Mouse (Mus musculus): ENCODE measurements around the gene Phldb2. TPM values are rescaled to one million over a fixed set of nuclear protein-coding genes. Genes with fewer than 3 reads are reported as not detected.

Gene Phldb2
- total and polyA plus RNA-seq, 3 experiments = 0.04 TPM; not detected in 2

DNA sequence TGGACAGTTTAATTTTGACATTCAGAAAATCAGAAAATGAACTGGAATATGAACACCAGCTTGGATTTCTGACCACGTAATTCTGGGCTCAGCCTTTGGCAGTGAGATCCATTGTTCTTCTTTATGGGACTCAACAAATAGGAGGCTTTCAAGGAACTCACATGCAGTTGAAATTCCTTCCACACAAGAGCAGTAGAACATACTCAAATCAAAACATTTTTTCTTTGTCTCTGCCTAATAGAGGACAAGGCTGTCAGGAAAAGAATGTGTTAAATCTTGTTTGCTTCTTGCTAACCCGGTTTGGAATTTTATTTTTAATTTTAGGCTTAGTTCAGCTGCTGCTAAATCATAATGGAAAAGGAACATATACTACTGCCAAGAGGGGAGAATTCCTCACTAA is 153.0 kb downstream of the Phldb2 start:
- H3K36me3 ChIP-seq (replicated peaks in 1 of 2; ENCODE audit: control insufficient read depth in 1 of 2, insufficient read depth in 1 of 2, low read length in 1 of 2) = no peaks in the 10 kb centered on the region
- in situ Hi-C loops (cut with MboI; ENCODE audit: low pct_ligation_motif_present, low pct_unique_long_range_greater_than_20kb, low sequenced_read_pairs) (no loop called here), dilution Hi-C loops (cut with MboI; ENCODE audit: extremely low pct_ligation_motif_present, extremely low pct_unique_long_range_greater_than_20kb, low sequenced_read_pairs) (no loop called here)
- H3K4me2 ChIP-seq (ENCODE audit: insufficient read depth, low read depth, poor library complexity, severe bottlenecking) = no peak overlapping the region
- H3K79me2 ChIP-seq (replicated peaks; ENCODE audit: control insufficient read depth, extremely low read depth, insufficient read depth, poor library complexity, severe bottlenecking) = no peaks in the 10 kb centered on the region
- no peak for DNase-seq (ENCODE audit: extremely low read depth)
- no peaks in the 10 kb centered on the region for H3K9me3 ChIP-seq (replicated peaks; ENCODE audit: low read length)
- H3K4me1 ChIP-seq (ENCODE audit: control insufficient read depth in 1 of 2, insufficient read depth in 2 of 2) = 0 out of 4 replicates have a peak, but pooled peaks cover 0 to under 1% of the 10 kb centered on the region in 2 experiments
- H3K27me3 ChIP-seq (replicated peaks) = no peaks in the 10 kb centered on the region
- H3K9ac ChIP-seq (ENCODE audit: insufficient read depth, low read depth) = no peak overlapping the region
- H3K27ac ChIP-seq (ENCODE audit: insufficient read depth, low read depth) = no peak overlapping the region
- TF ChIP-seq MYC (IDR thresholded peaks at IDR 0.05; ENCODE audit: low read depth, low read length) (no peak), MEF2A (IDR thresholded peaks at IDR 0.05; ENCODE audit: borderline replicate concordance, low read depth, low read length) (no peak), CHD2 (IDR thresholded peaks at IDR 0.05; ENCODE audit: low read length) (no peak), CHD1 (IDR thresholded peaks at IDR 0.05; ENCODE audit: low read depth, low read length) (no peak), NRF1 (IDR thresholded peaks at IDR 0.05; ENCODE audit: low read depth, low read length) (no peak), SMC3 (IDR thresholded peaks at IDR 0.05; ENCODE audit: low read depth, low read length) (no peak), TCF12 (IDR thresholded peaks at IDR 0.05; ENCODE audit: low read depth, low read length) (no peak)
- H3K4me3 ChIP-seq (replicated peaks in 1 of 3; ENCODE audit: low read depth in 2 of 3, low read length in 2 of 3, poor library complexity in 1 of 3) = no peak overlapping the region

DNA sequence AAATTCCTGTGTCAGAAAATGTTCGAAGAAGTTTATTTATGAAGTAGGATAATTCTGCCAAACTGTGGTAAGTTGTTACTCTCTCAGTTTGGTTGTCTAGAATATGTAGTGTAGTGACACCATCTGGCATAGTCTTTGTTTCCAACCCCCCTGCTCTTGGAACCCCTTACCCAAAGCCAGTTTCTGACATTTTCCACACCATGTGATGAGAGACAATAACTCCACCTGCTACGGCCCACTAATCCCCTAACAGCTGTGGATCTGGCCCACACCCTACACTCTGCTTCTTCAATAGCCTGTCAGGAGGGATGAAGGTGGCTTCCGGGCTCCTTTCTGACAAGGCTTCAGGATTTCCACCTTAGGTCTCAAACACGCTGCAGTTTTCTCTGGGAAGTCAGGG is 154.2 kb downstream of the Phldb2 start:
- Histone ChIP-seq H3K4me1 (ENCODE audit: control insufficient read depth in 1 of 2, insufficient read depth in 2 of 2) (0 out of 4 replicates have a peak, but pooled peaks cover 0 to 2% of the 10 kb centered on the region in 2 experiments), H3K36me3 (replicated peaks in 1 of 2; ENCODE audit: control insufficient read depth in 1 of 2, insufficient read depth in 1 of 2, low read length in 1 of 2) (no peaks in the 10 kb centered on the region), H3K9me3 (replicated peaks; ENCODE audit: low read length) (no peaks in the 10 kb centered on the region), H3K9ac (ENCODE audit: insufficient read depth, low read depth) (no peak overlapping the region), H3K27ac (ENCODE audit: insufficient read depth, low read depth) (no peak overlapping the region), H3K4me3 (replicated peaks in 1 of 3; ENCODE audit: low read depth in 2 of 3, low read length in 2 of 3, poor library complexity in 1 of 3) (no peak overlapping the region), H3K27me3 (replicated peaks) (no peaks in the 10 kb centered on the region), H3K79me2 (replicated peaks; ENCODE audit: control insufficient read depth, extremely low read depth, insufficient read depth, poor library complexity, severe bottlenecking) (no peaks in the 10 kb centered on the region), H3K4me2 (ENCODE audit: insufficient read depth, low read depth, poor library complexity, severe bottlenecking) (no peak overlapping the region)
- TF ChIP-seq POLR2A (IDR thresholded peaks at IDR 0.05; ENCODE audit: low read depth, low read length) (no peak), MAX (IDR thresholded peaks at IDR 0.05; ENCODE audit: low read length) (no peak), KAT2A (IDR thresholded peaks at IDR 0.05; ENCODE audit: insufficient replicate concordance, low read length) (no peak), ETS1 (conservative IDR thresholded peaks at IDR 0.05; ENCODE audit: low read depth, low read length) (no peak), MEF2A (IDR thresholded peaks at IDR 0.05; ENCODE audit: borderline replicate concordance, low read depth, low read length) (no peak), MYC (IDR thresholded peaks at IDR 0.05; ENCODE audit: low read depth, low read length) (no peak), TBP (conservative IDR thresholded peaks at IDR 0.05; ENCODE audit: low read depth, low read length) (no peak), POLR2AphosphoS2 (IDR thresholded peaks at IDR 0.05; ENCODE audit: low read depth, low read length) (no peak), PAX5 (IDR thresholded peaks at IDR 0.05; ENCODE audit: low read length) (no peak), ZKSCAN1 (IDR thresholded peaks at IDR 0.05; ENCODE audit: borderline replicate concordance, low read depth, low read length) (no peak), NELFE (IDR thresholded peaks at IDR 0.05; ENCODE audit: low read depth, low read length) (no peak), JUND (conservative IDR thresholded peaks at IDR 0.05; ENCODE audit: low read depth, low read length) (no peak), UBTF (IDR thresholded peaks at IDR 0.05; ENCODE audit: low read depth, low read length) (no peak), MXI1 (IDR thresholded peaks at IDR 0.05; ENCODE audit: low read depth, low read length) (no peak), MAZ (IDR thresholded peaks at IDR 0.05; ENCODE audit: low read depth, low read length) (no peak), RAD21 (IDR thresholded peaks at IDR 0.05; ENCODE audit: low read depth, low read length) (no peak), ZNF384 (IDR thresholded peaks at IDR 0.05; ENCODE audit: low read depth, low read length) (no peak)
- in situ Hi-C loops (cut with MboI; ENCODE audit: low pct_ligation_motif_present, low pct_unique_long_range_greater_than_20kb, low sequenced_read_pairs) = no loop called here
- no peak for DNase-seq (ENCODE audit: extremely low read depth)
- dilution Hi-C loops (cut with MboI; ENCODE audit: extremely low pct_ligation_motif_present, extremely low pct_unique_long_range_greater_than_20kb, low sequenced_read_pairs) = no loop called here
